Mouse (Mus musculus) c-Kit-positive CD71-positive TER-119-positive erythroid progenitor cells, embryonic 14.5 days (primary cell): ENCODE measurements around the gene Flt1.
"Not testable (repeated sequence)": the region's sequence is repeated elsewhere in the genome, so short reads cannot be mapped to it uniquely, and the experiment has no call there.

Source experiments
- DNase-seq: peaks from one replicate; pipeline ENCODE4 v3.0.0-alpha.2; 2013; ENCODE audit warnings: low spot score

The Flt1 gene

DNA sequence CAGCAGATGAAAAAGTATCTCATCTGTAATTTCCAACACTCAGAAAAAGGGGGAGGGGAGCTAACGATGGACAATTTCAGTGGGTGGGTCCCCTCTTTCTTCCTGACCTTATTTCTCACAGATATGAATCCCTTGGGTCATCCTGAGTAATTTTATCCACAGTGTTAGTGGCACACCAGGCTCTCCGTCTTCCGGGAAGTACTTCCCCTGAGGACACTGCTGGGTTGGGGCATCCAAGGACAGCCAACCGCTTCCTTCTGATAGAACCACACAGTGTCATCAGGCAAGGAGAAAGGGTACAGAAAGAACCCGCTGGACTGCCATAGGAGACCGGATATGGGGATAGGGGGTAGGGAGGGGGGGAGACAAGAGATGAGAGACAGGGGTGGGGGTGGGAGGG is 111.2 kb downstream of the Flt1 start:
- DNase-seq: no peak

DNA sequence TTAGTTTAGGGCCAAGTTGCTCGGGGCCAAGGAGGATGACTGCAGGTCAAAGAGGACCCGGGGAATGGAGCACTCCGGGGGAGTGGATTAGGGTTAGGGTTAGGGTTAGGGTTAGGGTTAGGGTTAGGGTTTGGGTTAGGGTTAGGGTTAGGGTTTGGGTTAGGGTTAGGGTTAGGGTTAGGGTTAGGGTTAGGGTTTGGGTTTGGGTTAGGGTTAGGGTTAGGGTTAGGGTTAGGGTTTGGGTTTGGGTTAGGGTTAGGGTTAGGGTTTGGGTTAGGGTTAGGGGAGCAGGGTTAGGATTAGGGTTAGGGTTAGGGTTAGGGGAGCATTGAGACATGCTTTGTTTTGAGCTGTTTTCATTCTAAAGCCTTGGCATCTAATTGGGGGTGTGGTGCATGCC is 114.5 kb downstream of the Flt1 start:
- DNase-seq: not testable (repeated sequence)

DNA sequence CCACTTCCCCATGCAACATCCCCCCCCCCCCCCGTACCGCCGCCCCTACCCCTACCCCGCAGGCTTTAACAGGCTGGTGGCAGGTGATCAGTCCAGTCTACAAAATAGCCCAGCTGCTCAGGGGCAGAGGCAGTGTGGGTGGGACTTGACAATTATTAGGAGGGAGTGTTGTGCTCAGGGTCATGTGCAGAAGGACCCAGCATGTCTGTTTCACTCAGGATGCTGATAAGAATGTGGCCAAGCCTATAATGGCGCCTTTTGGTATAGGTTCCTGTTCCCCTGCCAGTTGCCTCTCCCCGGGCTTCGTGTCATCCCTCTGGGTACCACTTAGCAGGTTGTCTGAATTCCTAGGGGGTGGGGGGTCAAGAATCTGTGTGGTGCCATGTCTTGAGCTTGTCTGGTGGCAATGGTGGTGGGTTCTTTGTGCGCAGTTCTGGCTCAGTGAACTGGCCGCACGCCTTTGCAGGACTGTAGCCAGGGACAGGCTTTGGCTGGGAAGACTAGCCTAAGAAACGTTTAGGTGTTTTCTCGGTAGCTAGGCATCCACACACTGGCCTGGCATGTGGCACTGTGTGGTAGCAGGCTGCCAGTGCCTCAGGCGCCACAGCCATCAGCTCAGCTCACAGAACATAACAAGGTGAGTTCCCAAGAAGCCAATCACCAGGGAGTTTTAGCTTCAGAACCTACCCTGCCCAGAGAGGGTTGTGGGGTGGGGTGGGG is 118.4 kb downstream of the Flt1 start:
- DNase-seq: no peak

DNA sequence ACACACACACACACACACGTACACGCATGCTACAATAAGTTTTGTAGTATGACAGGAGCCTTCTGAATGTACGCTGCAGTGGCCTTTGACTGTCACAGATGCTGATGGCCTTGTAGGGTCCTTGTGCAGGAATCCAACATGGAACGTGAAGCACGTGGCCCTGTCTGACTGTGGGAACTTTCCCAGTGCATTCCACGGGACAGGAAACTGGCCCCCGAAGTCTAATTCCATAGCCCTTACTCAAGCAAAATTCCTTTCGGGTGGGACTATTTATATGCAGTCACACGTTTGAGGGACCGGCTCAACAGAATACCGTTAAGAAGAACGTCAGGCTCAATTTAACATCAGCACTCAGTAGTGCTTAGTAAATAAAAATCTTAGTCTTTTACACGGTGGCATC is 119.1 kb downstream of the Flt1 start:
- no peak for DNase-seq

DNA sequence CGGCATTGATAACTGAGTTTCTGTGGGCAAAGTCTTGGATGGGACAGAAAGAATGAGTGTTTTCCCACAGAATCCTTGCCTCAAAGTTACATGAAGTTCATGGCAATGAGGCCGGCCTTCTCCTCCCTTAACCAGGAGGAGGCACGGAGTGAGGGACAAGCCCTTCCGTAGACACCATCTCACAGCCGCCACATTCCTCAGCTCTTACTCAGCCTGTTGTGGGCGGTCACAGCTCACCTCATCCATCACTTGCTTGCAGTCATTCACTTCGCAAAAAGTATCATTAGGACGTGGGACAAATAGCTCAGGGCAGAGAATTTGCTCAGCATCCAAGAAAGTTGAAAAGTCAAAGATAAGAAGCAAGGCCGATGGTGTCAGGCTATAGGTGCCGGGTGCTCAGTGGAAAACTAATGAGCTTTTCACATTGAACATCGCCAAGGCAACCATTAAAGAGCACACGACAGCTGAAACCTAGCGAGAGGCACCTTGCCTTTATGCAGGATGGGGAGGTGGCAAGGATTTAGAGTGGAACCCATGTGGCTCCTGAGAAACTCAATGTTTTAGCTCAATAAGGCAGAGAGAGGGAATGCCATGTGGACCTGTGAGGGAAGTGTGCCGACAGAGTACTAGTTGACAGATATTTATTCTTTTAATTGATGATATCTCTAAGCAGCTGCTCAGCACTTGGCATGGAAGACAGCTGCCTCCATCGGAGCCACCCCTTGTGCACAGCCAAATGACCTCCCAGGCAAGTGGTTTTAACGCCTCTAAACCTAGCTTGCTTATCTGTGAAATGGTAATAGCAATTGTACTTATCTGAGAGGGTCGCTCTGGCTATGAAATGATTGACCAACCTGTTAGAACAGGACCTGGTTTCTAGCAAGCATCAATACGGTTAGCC is 124.1 kb downstream of the Flt1 start:
- DNase-seq: no peak

DNA sequence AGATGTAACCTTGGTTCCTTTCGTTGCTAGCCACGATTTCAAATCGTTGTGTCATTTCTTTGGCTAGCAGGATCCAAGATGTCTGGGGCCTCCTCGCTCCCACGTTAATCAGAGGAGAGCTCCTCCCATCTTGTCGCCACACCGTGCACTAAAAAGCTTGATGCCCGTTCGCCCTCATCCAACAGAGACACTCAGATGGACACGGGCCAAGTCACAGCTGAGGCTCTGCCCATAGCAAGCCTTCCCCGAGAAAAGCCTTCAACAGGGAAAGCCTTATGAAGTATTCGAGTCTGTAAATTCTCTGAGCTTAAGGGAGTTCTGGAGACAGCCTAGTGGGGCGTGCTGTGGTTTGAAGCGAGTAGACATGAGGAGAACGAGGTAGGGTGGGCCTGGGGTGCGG is 128.0 kb downstream of the Flt1 start:
- DNase-seq: no peak

DNA sequence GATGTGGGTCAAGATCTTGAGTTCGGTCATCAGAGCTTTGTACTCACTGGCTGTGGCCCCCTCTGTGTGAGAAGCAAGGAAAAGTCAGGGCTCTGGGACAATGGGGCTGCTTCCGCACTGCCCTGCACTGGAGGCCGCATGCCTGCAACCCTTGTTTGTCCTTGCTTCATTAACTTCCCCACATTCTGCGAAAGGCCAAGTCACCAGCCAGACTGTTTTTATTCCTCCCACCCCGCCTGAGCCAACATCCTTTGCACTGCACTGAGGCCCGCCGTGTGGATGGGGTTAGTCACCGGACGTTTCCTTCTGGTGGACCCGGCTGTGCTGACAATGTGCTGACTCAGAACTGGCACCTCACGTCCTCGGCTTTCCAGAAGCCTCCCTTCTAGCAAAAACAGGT is 136.0 kb downstream of the Flt1 start:
- no peak for DNase-seq

DNA sequence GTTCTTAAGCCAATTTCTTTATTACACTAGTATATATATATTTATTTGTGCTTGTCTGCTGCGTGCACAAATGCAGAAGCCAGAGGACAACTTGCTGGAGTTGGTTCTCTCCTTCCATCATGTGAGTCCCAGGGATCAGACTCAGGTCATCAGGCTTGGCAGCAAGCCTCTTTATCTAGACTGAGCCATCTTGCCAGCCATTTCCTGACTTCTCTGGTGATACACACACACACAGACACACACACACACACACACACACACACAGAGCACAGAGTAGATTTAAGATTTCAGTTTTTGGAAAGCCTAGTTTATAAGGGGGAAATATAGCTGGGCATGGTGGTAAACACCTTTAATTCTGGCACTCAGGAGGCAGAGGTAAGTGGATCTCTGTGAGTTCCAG is 140.7 kb downstream of the Flt1 start:
- DNase-seq: no peak

DNA sequence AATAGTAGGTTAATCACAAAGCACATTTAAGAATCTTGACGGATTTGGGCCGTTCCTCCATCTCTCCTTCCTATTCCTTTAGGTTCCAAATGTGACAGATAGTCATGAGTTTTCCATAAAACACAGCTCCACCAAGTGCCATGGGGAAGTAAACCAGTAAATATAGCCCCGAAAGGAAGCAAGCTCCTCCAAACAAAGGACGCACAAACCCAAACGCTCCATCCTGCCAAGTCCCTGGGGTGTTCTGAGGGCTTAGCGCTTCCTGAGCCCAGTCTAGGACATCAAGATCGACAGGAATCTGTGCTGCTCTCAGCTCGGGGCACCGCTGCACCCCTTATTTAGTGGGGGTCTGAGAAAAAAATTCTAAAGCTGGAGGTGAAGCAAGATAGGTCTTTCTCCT is 141.2 kb downstream of the Flt1 start:
- DNase-seq: no peak

DNA sequence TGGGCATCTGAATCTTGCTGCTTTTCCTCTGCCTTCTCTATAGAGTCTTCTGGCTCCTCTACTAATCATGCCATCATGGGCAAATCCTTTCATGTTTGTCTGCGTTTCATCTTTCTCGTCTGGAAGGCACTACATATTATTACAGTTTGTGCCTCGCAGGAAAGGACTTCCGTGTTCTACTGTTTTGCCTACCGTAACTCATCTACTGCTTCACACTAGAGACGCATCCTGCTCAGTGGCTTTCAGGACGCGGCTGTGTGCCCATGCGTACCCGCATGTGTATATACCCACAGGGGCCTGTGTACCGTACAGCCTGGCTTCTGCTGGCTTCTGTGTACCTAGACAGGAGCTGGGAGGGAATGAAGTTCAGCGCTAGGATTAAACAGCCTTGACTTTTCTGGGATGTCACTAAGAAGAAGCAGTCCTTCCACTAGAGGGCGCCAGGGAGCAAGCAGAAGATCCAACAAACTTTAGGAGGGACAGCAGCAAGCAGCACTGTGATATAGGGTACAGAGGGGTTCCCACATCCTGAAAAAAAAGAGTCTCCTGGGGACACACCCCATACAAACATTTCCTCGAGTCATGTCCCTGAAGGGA is 142.0 kb downstream of the Flt1 start:
- DNase-seq: peak; percentile 52

DNA sequence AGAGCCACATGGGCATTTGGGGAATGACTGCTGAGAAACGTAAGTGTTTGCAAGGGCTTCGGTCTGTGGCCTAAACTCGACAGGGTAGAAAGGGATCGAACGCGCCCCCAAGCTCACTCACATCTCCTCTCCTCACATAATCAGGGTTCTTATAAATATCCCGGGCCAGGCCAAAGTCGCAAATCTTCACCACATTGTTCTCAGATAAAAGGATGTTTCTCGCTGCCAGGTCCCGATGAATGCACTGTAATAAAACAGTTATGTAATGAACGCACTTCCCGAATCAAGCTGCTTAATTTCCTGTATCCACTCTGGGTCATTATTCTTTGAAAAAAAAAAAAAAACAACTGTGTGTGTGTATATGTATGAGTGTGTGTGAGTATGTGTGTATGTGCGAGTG is 145.6 kb downstream of the Flt1 start:
- DNase-seq: no peak

DNA sequence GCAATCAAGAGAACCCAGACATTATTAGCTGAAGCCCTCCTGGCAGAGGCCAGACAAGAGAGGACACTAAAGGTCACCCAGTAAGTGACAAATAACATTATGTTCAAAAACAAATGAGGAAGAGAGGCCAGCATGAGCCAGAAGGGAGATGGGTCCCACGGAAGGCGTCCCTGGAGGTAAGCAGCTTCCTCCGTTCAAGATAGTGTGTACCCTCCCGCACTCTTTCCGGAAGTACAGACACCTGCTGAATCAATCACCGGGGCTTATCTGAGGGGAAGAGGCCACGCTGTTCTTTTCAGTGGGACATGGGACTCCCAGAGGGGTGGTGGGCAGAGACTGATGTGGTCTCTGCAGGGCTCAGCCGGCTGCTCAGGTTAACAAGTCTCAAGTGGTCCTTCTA is 146.1 kb downstream of the Flt1 start:
- DNase-seq: no peak

DNA sequence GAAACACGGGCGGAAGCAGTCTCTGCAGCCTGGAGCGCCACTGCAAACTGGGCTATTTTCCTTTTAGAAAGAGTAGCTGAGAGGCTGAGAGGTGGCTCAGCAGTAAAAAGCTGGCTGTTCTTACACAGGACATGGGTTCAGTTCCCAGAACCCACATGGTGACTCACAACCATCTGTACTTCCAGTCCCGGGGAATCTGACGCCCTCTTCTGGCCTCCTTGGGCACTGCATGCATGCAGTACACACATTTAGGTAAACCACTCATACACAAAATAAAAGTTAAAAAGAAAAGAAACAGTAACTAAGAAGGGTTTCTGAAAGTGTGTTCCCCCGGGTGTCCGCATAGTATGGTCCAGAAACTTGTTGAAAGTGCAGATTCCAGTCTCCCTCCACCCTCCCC is 146.7 kb downstream of the Flt1 start:
- DNase-seq: no peak

DNA sequence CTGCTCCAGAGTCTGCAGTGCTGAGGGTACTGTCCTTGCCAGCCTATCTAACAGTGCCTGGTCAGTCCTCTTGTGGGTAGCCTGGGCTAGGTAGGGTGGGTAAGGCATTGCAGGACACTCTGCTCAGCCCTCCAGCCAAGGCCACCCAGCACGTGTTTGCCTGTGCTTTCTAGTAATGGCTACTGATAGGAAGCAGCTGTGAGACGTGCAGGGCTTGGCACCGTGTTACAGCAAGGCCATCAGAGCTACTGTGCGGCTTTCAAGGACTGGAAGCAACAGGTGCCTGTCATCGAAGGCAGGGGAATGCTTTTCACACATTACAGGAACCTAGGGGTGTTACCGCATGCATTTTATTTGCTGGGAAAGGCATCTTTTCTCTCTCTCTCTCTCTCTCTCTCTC is 148.8 kb downstream of the Flt1 start:
- DNase-seq: no peak

DNA sequence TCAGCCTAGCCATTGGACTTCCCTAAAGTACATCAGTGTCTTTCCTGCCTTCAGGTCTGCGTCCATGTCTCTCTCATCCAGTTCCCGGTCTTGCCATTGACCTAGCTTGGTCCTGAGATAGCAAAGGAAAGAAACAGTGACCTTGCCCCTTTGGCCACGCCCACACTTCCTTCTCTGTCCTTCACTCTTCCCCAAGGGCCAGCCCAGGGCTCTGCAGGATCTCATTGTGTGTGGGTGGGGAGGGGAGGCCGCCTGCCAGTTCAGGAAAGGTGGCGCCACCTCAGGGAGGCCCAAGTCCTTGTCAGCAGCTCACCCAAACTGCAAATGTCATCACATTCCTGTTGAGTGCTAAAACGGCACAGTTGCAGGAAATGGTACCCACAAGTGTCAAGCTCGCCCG is 151.3 kb downstream of the Flt1 start:
- no peak for DNase-seq

DNA sequence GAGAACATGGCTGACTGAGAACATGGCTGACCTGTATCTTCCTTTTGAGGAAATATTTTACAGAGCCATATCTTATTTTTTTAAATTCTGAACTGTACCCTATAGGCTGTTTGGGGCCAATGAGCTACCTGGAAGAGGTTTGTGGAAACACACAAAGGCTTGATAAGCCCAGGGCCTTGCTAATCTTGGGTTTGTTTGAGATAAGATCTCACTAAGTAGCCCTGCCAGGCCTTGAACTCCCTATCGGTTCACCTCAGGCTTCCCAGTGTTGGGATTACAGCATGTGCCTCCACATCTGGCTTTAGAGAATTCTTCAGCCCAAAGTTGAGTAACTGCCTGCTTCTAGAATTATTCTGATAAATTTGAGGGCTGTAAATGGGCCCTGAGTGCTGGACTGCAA is 152.3 kb downstream of the Flt1 start:
- DNase-seq: no peak

DNA sequence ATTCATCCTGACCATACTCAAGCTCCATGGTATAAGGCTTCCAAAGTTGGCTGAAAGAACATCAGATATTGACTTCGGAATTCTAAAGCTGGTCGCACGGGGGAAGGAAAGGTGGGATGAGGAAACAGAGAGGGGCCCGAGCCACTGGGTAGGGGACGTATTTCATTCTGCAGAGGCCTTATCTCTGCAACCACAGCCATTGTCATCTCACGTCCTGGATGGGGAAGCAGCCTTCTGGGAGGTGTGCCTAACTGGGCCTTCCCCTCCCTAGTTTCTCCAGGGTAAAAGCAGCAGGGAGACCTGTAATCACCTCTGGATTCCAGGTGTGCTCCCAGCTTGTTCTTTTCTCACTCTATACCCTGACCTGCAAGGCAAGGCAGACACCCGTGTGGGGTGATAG is 153.1 kb downstream of the Flt1 start:
- no peak for DNase-seq

DNA sequence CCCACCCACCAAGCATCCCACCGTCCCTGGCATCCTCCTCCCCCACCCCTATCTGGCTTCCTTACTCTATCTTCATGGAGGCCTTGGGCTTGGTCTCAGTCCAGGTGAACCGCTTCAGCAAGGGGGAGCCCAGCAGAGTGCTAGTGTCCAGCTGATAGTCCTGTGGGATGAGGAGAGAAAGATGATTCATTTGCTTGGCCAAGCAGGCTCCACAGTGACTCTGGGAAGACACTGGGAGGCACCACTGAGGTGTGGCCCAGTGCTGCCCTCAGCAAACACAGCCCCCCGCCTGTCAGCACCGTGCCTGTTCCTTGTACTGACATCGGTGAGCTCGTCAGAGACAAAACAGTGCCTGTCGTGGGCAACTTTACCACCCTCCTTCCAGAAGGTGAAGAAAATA is 159.5 kb downstream of the Flt1 start:
- DNase-seq: no peak

DNA sequence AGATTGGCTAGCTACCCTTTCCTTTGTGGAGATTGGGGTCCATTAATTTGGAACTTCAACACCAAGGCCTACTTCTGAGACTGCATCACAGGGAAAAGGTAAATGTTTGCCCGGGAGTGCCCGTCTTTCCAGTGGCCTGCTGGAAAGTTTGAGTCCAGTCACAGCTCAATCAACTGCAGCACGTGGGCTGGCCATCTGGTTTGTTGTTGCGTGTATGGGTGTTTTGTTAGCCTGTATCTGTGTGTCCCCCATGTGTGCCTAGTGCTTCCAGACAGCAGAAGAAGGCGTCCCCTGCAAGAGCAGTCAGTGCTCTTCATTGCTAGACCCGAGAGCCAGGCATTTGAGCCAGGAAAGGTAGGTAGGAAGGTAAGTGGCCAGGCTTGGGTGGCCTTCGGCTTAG is 160.4 kb downstream of the Flt1 start:
- DNase-seq: no peak

DNA sequence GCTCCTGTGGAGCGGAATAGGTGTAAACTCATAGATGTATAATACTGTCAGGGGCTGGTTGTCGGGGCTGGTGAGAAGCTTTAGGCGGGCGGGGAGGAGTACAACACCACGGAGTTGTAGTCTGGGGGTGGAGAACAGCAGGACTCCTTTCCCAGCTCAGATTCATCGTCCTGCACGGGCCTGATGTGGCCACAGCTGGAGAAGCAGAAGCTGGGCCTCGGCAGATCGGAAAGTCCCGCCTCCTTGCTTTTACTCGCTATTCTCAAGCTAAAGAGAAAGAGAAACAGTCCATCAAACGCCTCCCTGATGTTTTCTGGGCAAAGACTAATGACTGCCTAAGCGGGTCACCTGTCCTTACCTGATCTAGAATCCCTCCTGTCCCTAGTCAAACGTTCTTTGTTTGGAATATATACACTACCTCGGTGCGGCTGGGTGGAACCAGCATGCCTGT is 161.6 kb downstream of the Flt1 start:
- DNase-seq: no peak

DNA sequence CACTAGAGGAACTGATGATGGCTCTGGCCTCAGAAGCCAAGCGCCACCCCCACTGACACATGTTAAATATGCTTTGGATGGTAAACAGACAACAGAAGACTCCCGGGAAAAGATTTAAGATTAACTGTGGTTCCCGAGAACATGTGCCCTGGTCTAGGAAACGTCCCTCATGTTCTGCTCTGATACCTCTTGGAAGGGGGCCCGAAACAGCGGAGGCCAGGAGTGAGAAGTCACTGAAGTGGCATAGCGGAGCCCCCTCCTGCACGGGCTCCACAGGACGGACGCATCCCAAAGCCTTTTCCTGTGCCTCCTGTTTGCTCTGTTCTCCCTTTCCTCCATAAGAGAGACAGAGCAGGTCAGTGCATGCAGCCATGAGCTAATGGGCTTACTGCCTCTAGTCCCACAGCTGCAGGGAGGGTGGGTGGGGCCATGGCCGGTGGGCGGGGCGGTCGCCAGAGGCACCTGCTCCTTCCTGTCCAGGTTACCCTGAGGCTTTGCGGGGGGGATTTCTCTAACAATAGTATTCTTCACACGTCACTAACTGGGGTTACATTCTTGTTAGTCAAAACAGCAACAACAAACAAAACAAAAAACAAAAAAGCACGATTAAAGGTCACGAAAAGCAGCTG is 162.2 kb downstream of the Flt1 start:
- no peak for DNase-seq

DNA sequence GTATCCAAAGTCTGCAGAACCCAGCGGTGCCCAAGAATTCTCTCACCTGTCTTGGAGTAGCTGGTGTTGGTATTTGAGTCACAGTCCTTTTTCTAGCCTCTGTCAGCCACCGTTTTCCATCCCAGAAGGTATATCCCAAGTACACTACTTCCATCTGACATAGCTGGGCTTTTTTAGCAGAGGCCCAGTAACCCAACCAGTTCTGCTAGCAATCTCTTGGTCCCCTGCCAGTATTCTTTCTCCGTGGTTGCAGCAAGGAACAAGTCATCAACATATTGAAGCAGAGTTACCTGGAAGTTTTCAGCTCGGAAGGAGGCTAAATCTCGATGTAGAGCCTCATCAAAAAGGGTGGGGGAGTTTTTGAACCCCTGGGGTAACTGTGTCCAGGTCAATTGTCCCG is 168.2 kb downstream of the Flt1 start:
- DNase-seq: not testable (repeated sequence)
